Mouse (Mus musculus) cerebellum, adult 11 months (tissue): ENCODE data around the gene Wdr90.

Experiments
- DNase-seq: peaks from one replicate; pipeline ENCODE4 v3.0.0; 2022

The Wdr90 gene

GRCm38 (mm10) chr17:25843122-25843521 is 18.2 kb downstream of the Wdr90 start:
- DNase-seq, result no peak

- no peak for DNase-seq
Observed at GRCm38 (mm10) chr17:25842509-25842908, 18.8 kb downstream of the Wdr90 start.

- DNase-seq, result no peak
Observed at GRCm38 (mm10) chr17:25841117-25841880, 20.0 kb downstream of the Wdr90 start, which contains the start of gene Gm20683. TSS of gene Gm20683 (minus strand) at chr17:25841763.

GRCm38 (mm10) chr17:25840519-25840918 is 20.8 kb downstream of the Wdr90 start:
- DNase-seq, result no peak

GRCm38 (mm10) chr17:25839455-25840235 is 21.7 kb downstream of the Wdr90 start:
- DNase-seq, result no peak

- no peak for DNase-seq
Observed at GRCm38 (mm10) chr17:25838904-25839303, 22.4 kb downstream of the Wdr90 start.

- no peak for DNase-seq
Observed at GRCm38 (mm10) chr17:25837533-25837932, 23.8 kb downstream of the Wdr90 start.

GRCm38 (mm10) chr17:25837076-25837410 is 24.3 kb downstream of the Wdr90 start, which contains the start of gene Rhbdl1:
TSS of gene Rhbdl1 (minus strand) at chr17:25837295.
- DNase-seq, result peak; percentile 86

GRCm38 (mm10) chr17:25836397-25837075 is 24.8 kb downstream of the Wdr90 start:
- DNase-seq, result no peak

GRCm38 (mm10) chr17:25835816-25836215 is 25.5 kb downstream of the Wdr90 start:
- no peak for DNase-seq

- no peak for DNase-seq
Observed at GRCm38 (mm10) chr17:25835301-25835700, 26.0 kb downstream of the Wdr90 start.

- no peak for DNase-seq
Observed at GRCm38 (mm10) chr17:25834595-25835222, 26.6 kb downstream of the Wdr90 start.

- no peak for DNase-seq
Observed at GRCm38 (mm10) chr17:25833961-25834594, 27.2 kb downstream of the Wdr90 start.

GRCm38 (mm10) chr17:25833291-25833663 is 28.0 kb downstream of the Wdr90 start, which contains the start of gene Stub1:
TSS of gene Stub1 (minus strand) at chr17:25833404.
- DNase-seq, result peak; percentile 86

- DNase-seq, result peak; percentile 99
Observed at GRCm38 (mm10) chr17:25832436-25833290, 28.6 kb downstream of the Wdr90 start.

- no peak for DNase-seq
Observed at GRCm38 (mm10) chr17:25831451-25832281, 29.6 kb downstream of the Wdr90 start.

GRCm38 (mm10) chr17:25830806-25831431 is 30.4 kb downstream of the Wdr90 start:
- no peak for DNase-seq

GRCm38 (mm10) chr17:25830200-25830753 is 31.0 kb downstream of the Wdr90 start:
- DNase-seq, result no peak

GRCm38 (mm10) chr17:25829558-25830017 is 31.7 kb downstream of the Wdr90 start:
- DNase-seq, result no peak
